Mouse (Mus musculus): Measurements from ENCODE around the gene Dock8. TPM values are rescaled to one million over a fixed set of nuclear protein-coding genes. Genes with fewer than 3 reads are reported as not detected.

The Dock8 gene
- polyA plus RNA-seq, 1 experiment, result 0.72 TPM

DNA sequence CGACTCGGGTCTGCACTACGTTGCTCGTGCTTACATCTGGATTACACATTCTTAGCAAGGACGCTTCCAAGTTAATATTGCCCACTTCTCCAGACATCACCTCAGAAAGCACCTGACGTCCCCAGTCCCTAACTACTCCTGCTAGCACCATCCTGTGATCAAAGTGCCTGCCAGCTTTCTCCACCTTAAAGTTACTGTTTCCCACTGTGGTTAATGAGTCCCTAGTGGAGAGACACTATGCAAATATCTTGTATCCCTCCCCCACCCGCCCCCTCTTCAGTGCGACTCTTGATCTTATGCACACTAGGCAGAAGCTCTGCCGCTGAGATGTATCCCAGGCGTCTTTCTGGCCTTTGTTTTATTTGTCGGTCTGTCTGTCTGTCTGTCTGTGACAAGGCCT, 21.3 kb upstream of the Dock8 start:
- TF ChIP-seq POLR2A (IDR thresholded peaks at IDR 0.05; ENCODE audit: borderline replicate concordance, insufficient read depth, low read length) (no peak), CTCF (IDR thresholded peaks at IDR 0.05; ENCODE audit: borderline replicate concordance, insufficient read depth, low read depth, low read length) (no peak)
- Histone ChIP-seq H3K27me3 (ENCODE audit: control insufficient read depth, insufficient read depth, low read length) (no peaks in the 10 kb centered on the region), H3K4me1 (ENCODE audit: control insufficient read depth, insufficient read depth, low read length) (peaks cover 6% of the 10 kb centered on the region; the same call in 1 of the 2 replicates), H3K4me3 (replicated peaks; ENCODE audit: insufficient read depth, low read depth, low read length) (no peak overlapping the region), H3K27ac (ENCODE audit: insufficient read depth, low read length) (no peak overlapping the region)
- WGBS, result 77% methylated on average over 11 of the region's 11 CpGs
- no peak for DNase-seq

- Histone ChIP-seq H3K4me3 (replicated peaks; ENCODE audit: insufficient read depth, low read depth, low read length) (no peak overlapping the region), H3K27ac (ENCODE audit: insufficient read depth, low read length) (no peak overlapping the region), H3K27me3 (ENCODE audit: control insufficient read depth, insufficient read depth, low read length) (no peaks in the 10 kb centered on the region), H3K4me1 (ENCODE audit: control insufficient read depth, insufficient read depth, low read length) (peaks cover 6% of the 10 kb centered on the region; the same call in 1 of the 2 replicates)
- DNase-seq, result no peak
- 89% methylated on average over 10 of the region's 10 CpGs for WGBS
- no peak for TF ChIP-seq CTCF (IDR thresholded peaks at IDR 0.05; ENCODE audit: borderline replicate concordance, insufficient read depth, low read depth, low read length)
- TF ChIP-seq POLR2A (IDR thresholded peaks at IDR 0.05; ENCODE audit: borderline replicate concordance, insufficient read depth, low read length), result no peak
Observed at GRCm38 (mm10) chr19:24978852-24979842, 20.2 kb upstream of the Dock8 start.

DNA sequence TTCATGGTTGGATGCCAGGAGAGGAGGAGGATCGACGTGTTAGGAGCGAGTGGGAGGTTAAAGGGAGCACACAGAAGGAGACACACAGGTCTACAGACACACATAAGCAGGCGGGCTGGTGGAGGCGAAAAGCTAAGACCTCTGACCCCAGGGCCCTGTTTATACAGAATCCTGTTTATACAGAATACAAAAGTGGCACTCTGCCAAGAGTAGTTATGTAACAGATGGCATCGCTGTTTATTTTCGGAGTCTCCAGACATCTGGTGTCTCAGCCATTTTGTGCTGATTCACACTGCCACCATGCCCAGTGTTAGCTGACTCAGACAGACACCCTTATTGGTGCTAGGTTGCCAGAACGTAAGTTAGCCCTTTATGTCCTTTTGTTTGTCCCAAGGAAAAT, 18.0 kb upstream of the Dock8 start:
- peaks cover 6% of the 10 kb centered on the region; the same call in 1 of the 2 replicates for H3K4me1 ChIP-seq (ENCODE audit: control insufficient read depth, insufficient read depth, low read length)
- WGBS, result 13% methylated on average over 8 of the region's 8 CpGs
- no peak overlapping the region for H3K27ac ChIP-seq (ENCODE audit: insufficient read depth, low read length)
- DNase-seq, result peak; percentile 54 to 77
- H3K4me3 ChIP-seq (replicated peaks; ENCODE audit: insufficient read depth, low read depth, low read length), result no peak overlapping the region
- H3K27me3 ChIP-seq (ENCODE audit: control insufficient read depth, insufficient read depth, low read length), result no peaks in the 10 kb centered on the region
- TF ChIP-seq CTCF (IDR thresholded peaks at IDR 0.05; ENCODE audit: borderline replicate concordance, insufficient read depth, low read depth, low read length), result no peak
- no peak for TF ChIP-seq POLR2A (IDR thresholded peaks at IDR 0.05; ENCODE audit: borderline replicate concordance, insufficient read depth, low read length)

DNA sequence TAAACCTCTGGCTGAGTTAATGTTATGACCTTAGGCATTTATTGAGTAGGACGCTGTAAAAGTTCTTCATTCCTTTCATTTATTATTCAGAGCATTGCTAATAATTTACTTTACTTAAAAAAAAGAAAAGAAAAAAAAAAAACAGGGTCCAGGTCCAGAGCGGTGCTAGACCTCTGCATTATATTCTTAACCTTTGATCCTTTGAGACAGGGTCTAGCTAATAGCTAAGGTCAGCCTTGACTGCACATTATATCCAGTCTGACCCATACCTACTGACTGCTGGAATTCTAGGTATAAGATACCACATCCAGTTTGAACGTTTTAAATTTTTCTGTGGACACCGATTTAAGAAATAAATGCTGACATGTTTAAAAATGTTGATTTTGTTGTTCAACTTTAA, 16.3 kb upstream of the Dock8 start:
- peaks cover 6% of the 10 kb centered on the region; the same call in 1 of the 2 replicates for H3K4me1 ChIP-seq (ENCODE audit: control insufficient read depth, insufficient read depth, low read length)
- WGBS, result 93% methylated on average over 4 of the region's 4 CpGs
- H3K27ac ChIP-seq (ENCODE audit: insufficient read depth, low read length), result no peak overlapping the region
- no peak overlapping the region for H3K4me3 ChIP-seq (replicated peaks; ENCODE audit: insufficient read depth, low read depth, low read length)
- TF ChIP-seq CTCF (IDR thresholded peaks at IDR 0.05; ENCODE audit: borderline replicate concordance, insufficient read depth, low read depth, low read length), result no peak
- no peak for TF ChIP-seq POLR2A (IDR thresholded peaks at IDR 0.05; ENCODE audit: borderline replicate concordance, insufficient read depth, low read length)
- no peak for DNase-seq
- H3K27me3 ChIP-seq (ENCODE audit: control insufficient read depth, insufficient read depth, low read length), result no peaks in the 10 kb centered on the region

GRCm38 (mm10) chr19:24983857-24984498, 15.4 kb upstream of the Dock8 start:
- no peak for DNase-seq
- Histone ChIP-seq H3K4me3 (replicated peaks; ENCODE audit: insufficient read depth, low read depth, low read length) (no peak overlapping the region), H3K27ac (ENCODE audit: insufficient read depth, low read length) (no peak overlapping the region), H3K27me3 (ENCODE audit: control insufficient read depth, insufficient read depth, low read length) (no peaks in the 10 kb centered on the region), H3K4me1 (ENCODE audit: control insufficient read depth, insufficient read depth, low read length) (peaks cover 6% of the 10 kb centered on the region; the same call in 1 of the 2 replicates)
- 68% methylated on average over 7 of the region's 7 CpGs for WGBS
- TF ChIP-seq CTCF (IDR thresholded peaks at IDR 0.05; ENCODE audit: borderline replicate concordance, insufficient read depth, low read depth, low read length), result no peak
- no peak for TF ChIP-seq POLR2A (IDR thresholded peaks at IDR 0.05; ENCODE audit: borderline replicate concordance, insufficient read depth, low read length)

DNA sequence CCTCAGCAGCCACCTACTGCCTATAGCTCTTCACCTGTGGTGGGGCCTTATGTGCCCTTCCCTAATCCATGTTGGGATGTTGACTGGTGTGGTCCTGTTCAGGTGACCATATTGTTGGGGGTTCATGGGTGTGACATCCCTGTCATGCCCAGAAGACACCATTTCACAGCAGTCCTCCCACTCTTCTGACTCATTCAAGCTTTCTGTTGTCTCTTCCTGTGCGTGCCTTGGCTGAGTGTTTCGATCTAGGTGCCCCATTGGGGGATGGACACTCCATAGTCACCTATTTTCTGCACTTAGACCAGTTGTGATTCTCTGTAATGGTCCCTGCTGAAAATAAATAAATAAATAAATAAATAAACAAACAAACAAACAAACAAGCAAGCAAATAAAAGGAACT, 14.3 kb upstream of the Dock8 start:
- Histone ChIP-seq H3K27me3 (ENCODE audit: control insufficient read depth, insufficient read depth, low read length) (no peaks in the 10 kb centered on the region), H3K27ac (ENCODE audit: insufficient read depth, low read length) (no peak overlapping the region), H3K4me1 (ENCODE audit: control insufficient read depth, insufficient read depth, low read length) (peaks cover 6% of the 10 kb centered on the region; the same call in 1 of the 2 replicates), H3K4me3 (replicated peaks; ENCODE audit: insufficient read depth, low read depth, low read length) (no peak overlapping the region)
- WGBS, result 90% methylated on average over 2 of the region's 2 CpGs
- DNase-seq, result no peak
- TF ChIP-seq CTCF (IDR thresholded peaks at IDR 0.05; ENCODE audit: borderline replicate concordance, insufficient read depth, low read depth, low read length) (no peak), POLR2A (IDR thresholded peaks at IDR 0.05; ENCODE audit: borderline replicate concordance, insufficient read depth, low read length) (no peak)

GRCm38 (mm10) chr19:24987355-24987754, 12.0 kb upstream of the Dock8 start:
- Histone ChIP-seq H3K27me3 (ENCODE audit: control insufficient read depth, insufficient read depth, low read length) (no peaks in the 10 kb centered on the region), H3K4me1 (ENCODE audit: control insufficient read depth, insufficient read depth, low read length) (no peaks in the 10 kb centered on the region), H3K4me3 (replicated peaks; ENCODE audit: insufficient read depth, low read depth, low read length) (no peak overlapping the region), H3K27ac (ENCODE audit: insufficient read depth, low read length) (no peak overlapping the region)
- no peak for DNase-seq
- WGBS, result 55% methylated on average over 4 of the region's 4 CpGs
- TF ChIP-seq POLR2A (IDR thresholded peaks at IDR 0.05; ENCODE audit: borderline replicate concordance, insufficient read depth, low read length) (no peak), CTCF (IDR thresholded peaks at IDR 0.05; ENCODE audit: borderline replicate concordance, insufficient read depth, low read depth, low read length) (no peak)

Measured in cerebellum, adult 2 months (tissue).